Mouse (Mus musculus): ENCODE measurements around the gene Fam76a.

GRCm38 (mm10) chr4:132954530-132955394, 32.4 kb upstream of the Fam76a start:
- TF ChIP-seq CTCF (IDR thresholded peaks at IDR 0.05; ENCODE audit: borderline replicate concordance, control insufficient read depth, extremely low read depth, insufficient read depth, low read length, poor library complexity): no peak
- no peak for TF ChIP-seq POLR2A (IDR thresholded peaks at IDR 0.05; ENCODE audit: control insufficient read depth, extremely low read depth, insufficient read depth, low read length, poor library complexity)
